ENCODE assay signal across 9 mouse cellular contexts in genomic region chr19:60611525-60612215, GRCm38 (mm10). TPM values are rescaled to one million over a fixed set of nuclear protein-coding genes. Genes with fewer than 3 reads are reported as not detected.
A peak's percentile ranks its signal among the peaks of the same experiment; 100 is the strongest.
DNase-seq lines count a peak whose midpoint lies in the region; ATAC-seq and TF ChIP-seq lines count a peak whose summit lies in the region.
"Had no signal": no experiment of that assay in that cellular context is flagged by ENCODE, and none has a peak within 500 bp of the region (broad histone marks: within the 10 kb centered on the region; RNA-seq: fewer than 3 reads in every experiment).

No protein-coding gene starts in this region.

- no peak overlapping the region for H3K4me3 ChIP-seq in hindbrain, embryonic 10.5 days
- H3K4me3 ChIP-seq in hindbrain, embryonic 12.5 days = no peak overlapping the region
- no peak overlapping the region for H3K4me3 ChIP-seq in E14TG2a.4 (replicated peaks; ENCODE audit: low read length)
- H3K4me3 ChIP-seq in embryonic facial prominence, embryonic 11.5 days (ENCODE audit: low read depth, low read length) = no peak overlapping the region
- H3K4me3 ChIP-seq: embryonic facial prominence, embryonic 15.5 days; liver, embryonic 15.5 days had no signal

- peak; percentile 47 for TF ChIP-seq CTCF in E14TG2a.4 (conservative IDR thresholded peaks at IDR 0.05; ENCODE audit: low read length)

- H3K9me3 ChIP-seq in hindbrain, embryonic 10.5 days = 0 out of 2 replicates have a peak, but pooled peaks cover 3% of the 10 kb centered on the region
- H3K9me3 ChIP-seq in hindbrain, embryonic 12.5 days (replicated peaks) = no peaks in the 10 kb centered on the region
- H3K9me3 ChIP-seq in E14TG2a.4 (ENCODE audit: low read length) = no peaks in the 10 kb centered on the region
- H3K9me3 ChIP-seq in embryonic facial prominence, embryonic 11.5 days (replicated peaks; ENCODE audit: control insufficient read depth, low read length) = no peaks in the 10 kb centered on the region
- H3K9me3 ChIP-seq: embryonic facial prominence, embryonic 15.5 days; liver, embryonic 15.5 days had no signal

- WGBS in hindbrain, embryonic 10.5 days = 45% methylated on average over 12 of the region's 12 CpGs
- 45% methylated on average over 12 of the region's 12 CpGs for WGBS in hindbrain, embryonic 12.5 days
- WGBS in embryonic facial prominence, embryonic 11.5 days = 38% methylated on average over 12 of the region's 12 CpGs

- no peaks in the 10 kb centered on the region for H3K36me3 ChIP-seq in hindbrain, embryonic 10.5 days
- no peaks in the 10 kb centered on the region for H3K36me3 ChIP-seq in hindbrain, embryonic 12.5 days
- H3K36me3 ChIP-seq in E14TG2a.4 (ENCODE audit: insufficient read depth, low read length) = no peaks in the 10 kb centered on the region
- no peaks in the 10 kb centered on the region for H3K36me3 ChIP-seq in embryonic facial prominence, embryonic 11.5 days (replicated peaks; ENCODE audit: control insufficient read depth, insufficient read depth, low read depth, low read length)
- H3K36me3 ChIP-seq: embryonic facial prominence, embryonic 15.5 days; liver, embryonic 15.5 days had no signal

- peak; percentile 11 for DNase-seq in hindbrain, embryonic 10.5 days (ENCODE audit: low spot score)
- DNase-seq in 3134 (ENCODE audit: extremely low read depth, insufficient read length, low spot score) = peak; percentile 65
- peak; percentile 40 for DNase-seq in embryonic facial prominence, embryonic 11.5 days (ENCODE audit: low spot score)
- no peak for DNase-seq in layer of hippocampus, adult 9-11 months

- no peaks in the 10 kb centered on the region; the same call in 1 of the 2 replicates for H3K4me1 ChIP-seq in hindbrain, embryonic 10.5 days (replicated peaks)
- H3K4me1 ChIP-seq in hindbrain, embryonic 12.5 days = no peaks in the 10 kb centered on the region; the same call in 1 of the 2 replicates
- no peaks in the 10 kb centered on the region; the same call in 1 of the 2 replicates for H3K4me1 ChIP-seq in E14TG2a.4 (replicated peaks; ENCODE audit: low read depth, low read length)
- no peaks in the 10 kb centered on the region for H3K4me1 ChIP-seq in embryonic facial prominence, embryonic 11.5 days (ENCODE audit: control insufficient read depth, insufficient read depth, low read length)
- H3K4me1 ChIP-seq: embryonic facial prominence, embryonic 15.5 days; liver, embryonic 15.5 days had no signal

- no peaks in the 10 kb centered on the region for H3K27me3 ChIP-seq in hindbrain, embryonic 10.5 days (ENCODE audit: insufficient read depth, poor library complexity, severe bottlenecking)
- no peaks in the 10 kb centered on the region for H3K27me3 ChIP-seq in hindbrain, embryonic 12.5 days
- peaks cover 2% of the 10 kb centered on the region; the same call in 1 of the 2 replicates for H3K27me3 ChIP-seq in E14TG2a.4 (ENCODE audit: insufficient read depth, low read length)
- no peaks in the 10 kb centered on the region for H3K27me3 ChIP-seq in embryonic facial prominence, embryonic 11.5 days (ENCODE audit: control insufficient read depth, insufficient read depth, low read length)
- H3K27me3 ChIP-seq: embryonic facial prominence, embryonic 15.5 days; liver, embryonic 15.5 days had no signal

- no peak overlapping the region for H3K4me2 ChIP-seq in hindbrain, embryonic 12.5 days (replicated peaks)
- H3K4me2 ChIP-seq in embryonic facial prominence, embryonic 11.5 days (ENCODE audit: low read depth, low read length) = no peak overlapping the region
- H3K4me2 ChIP-seq: embryonic facial prominence, embryonic 15.5 days; liver, embryonic 15.5 days had no signal

- ATAC-seq in hindbrain, embryonic 12.5 days (ENCODE audit: low FRiP score) = no peak
- no peak for ATAC-seq in embryonic facial prominence, embryonic 11.5 days (replicated peaks; ENCODE audit: insufficient number of reproducible peaks, low FRiP score, low TSS enrichment, low read depth)
- peak; percentile 69 for ATAC-seq in megakaryocyte progenitor cell, adult 5-6 weeks (replicated peaks; ENCODE audit: poor library complexity)

- no peak overlapping the region for H3K9ac ChIP-seq in hindbrain, embryonic 12.5 days
- no peak overlapping the region for H3K9ac ChIP-seq in embryonic facial prominence, embryonic 11.5 days (replicated peaks; ENCODE audit: low read length)
- H3K9ac ChIP-seq: embryonic facial prominence, embryonic 15.5 days; liver, embryonic 15.5 days had no signal

- H3K27ac ChIP-seq in hindbrain, embryonic 10.5 days = no peak overlapping the region
- H3K27ac ChIP-seq in hindbrain, embryonic 12.5 days = no peak overlapping the region
- no peak overlapping the region for H3K27ac ChIP-seq in embryonic facial prominence, embryonic 11.5 days (replicated peaks; ENCODE audit: low read depth, low read length)
- H3K27ac ChIP-seq: embryonic facial prominence, embryonic 15.5 days; liver, embryonic 15.5 days had no signal

RNA-seq across cellular contexts. Expression of gene Cacul1, which starts 30.8 kb away (rescaled TPM):
- 23.1 and 25.1 TPM in 2 replicates for polyA plus RNA-seq in hindbrain, embryonic 10.5 days (2016; fragmentation: Nextera tagmentation; extraction: Ambion mirVana)
- polyA plus RNA-seq in hindbrain, embryonic 12.5 days (2016; fragmentation: Nextera tagmentation; extraction: Ambion mirVana) = 35.7 and 41.7 TPM in 2 replicates
- 32.9 and 34.0 TPM in 2 replicates for polyA plus RNA-seq in embryonic facial prominence, embryonic 11.5 days (2014; fragmentation: Nextera tagmentation; extraction: Ambion mirVana)
- total RNA-seq in megakaryocyte progenitor cell, adult 5-6 weeks (2015) = 31.2 and 33.4 TPM in 2 replicates
- 30.1 and 39.1 TPM in 2 replicates for total RNA-seq in megakaryocyte progenitor cell, adult 5-6 weeks (2017)
